Mouse (Mus musculus) liver (tissue): ENCODE results near the gene BC005537.
A peak's percentile ranks its signal among the peaks of the same experiment; 100 is the strongest.

ENCODE experiments used
- DNase-seq: peaks from one replicate; pipeline ENCODE4 v3.0.0-alpha.2; 2020; ENCODE audit warnings: mixed read lengths

The BC005537 gene

DNA sequence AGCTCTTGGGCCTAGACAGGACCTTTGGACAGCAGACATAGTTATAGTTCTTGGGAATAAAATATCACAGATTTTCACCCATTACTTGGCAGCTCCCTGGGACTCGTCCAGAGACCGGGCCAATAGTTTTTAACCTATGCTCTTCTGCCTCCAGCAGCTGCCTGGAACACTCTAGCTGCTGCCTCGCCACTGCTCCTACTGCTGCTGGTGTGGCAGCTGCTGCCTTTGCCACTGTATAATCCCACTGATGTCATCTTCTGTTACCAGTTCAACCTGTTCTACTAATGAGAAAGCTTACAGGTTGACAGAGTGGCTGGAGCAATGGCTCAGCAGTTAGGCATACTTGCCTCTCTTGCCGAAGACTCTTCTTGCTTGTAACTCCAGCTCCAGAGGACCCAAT lies 47.9 kb downstream of the BC005537 start:
- DNase-seq, result no peak

DNA sequence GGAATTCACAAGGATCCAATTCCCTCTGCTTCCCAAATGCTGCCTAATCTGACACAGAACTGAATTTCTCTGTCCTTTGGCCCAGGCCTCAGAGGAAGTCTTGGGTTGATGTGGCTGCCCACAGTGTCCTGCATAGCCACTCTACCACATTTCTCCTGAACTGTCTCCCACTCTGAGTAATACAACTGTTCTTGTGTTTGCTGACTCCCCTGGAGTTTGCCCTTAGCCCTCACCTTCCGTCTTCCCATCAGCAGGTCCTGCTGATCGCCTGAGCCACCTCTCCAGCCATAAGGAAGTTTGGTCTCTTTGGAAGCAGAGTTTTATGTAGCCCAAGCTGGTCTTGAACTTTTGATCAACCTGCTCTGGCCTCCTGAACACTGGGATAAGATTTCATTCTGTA lies 50.5 kb downstream of the BC005537 start:
- no peak for DNase-seq

DNA sequence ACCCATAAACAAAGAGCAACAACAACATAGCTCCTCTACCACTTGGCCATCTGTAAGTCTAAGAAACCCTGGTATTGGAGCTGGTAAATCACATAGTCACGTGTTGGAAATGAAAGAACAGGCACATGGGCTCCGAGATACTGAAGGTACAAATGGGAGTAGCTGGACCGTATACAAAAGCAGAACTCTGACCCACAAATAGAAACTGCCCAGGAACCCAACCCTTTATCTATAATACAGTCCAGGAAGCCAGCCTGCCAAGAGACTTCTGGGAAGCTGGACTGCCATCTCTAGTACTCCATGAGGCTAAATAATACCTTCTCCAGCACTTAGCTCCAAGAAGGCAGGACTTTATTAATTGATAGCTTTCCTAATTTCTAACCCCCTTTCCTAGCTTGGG lies 51.1 kb downstream of the BC005537 start:
- no peak for DNase-seq

DNA sequence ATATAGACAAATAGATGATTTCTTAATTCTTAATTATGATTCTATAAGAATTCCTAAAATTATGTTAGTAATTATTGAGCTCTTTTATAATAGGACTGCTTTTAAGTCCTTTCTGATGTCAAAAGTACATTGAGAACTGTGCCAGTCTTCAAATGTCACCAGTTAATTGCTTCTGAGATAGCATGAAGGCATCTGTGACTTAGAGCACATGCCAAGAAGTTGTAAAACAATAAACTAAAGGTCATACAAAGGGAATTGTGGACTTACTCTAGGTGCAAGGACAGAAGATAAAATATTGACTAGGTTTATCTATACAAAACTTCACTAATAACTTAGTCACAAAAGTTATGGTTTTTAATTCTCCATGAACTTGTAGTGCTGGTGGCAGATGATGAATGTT lies 57.7 kb downstream of the BC005537 start:
- DNase-seq, result no peak

DNA sequence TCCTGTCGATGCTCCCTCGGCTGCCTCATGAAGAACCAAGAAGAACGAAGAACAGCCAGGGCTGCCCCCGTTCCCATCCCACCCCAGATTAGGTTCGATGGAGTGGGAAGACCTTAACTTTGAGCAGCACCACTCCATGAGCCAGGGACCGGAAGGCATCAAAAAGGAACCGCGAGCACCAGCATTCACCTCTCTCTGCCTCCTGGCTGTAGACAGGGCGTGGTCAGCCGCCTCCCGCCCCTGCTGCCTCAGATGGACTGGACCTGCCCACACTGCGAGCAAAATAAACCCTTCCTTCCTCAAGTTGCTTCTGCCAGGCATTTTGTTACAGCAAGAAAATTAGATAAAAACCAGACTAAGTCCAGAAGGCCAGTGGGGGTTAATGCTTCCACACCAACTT lies 59.6 kb downstream of the BC005537 start:
- DNase-seq, result no peak

DNA sequence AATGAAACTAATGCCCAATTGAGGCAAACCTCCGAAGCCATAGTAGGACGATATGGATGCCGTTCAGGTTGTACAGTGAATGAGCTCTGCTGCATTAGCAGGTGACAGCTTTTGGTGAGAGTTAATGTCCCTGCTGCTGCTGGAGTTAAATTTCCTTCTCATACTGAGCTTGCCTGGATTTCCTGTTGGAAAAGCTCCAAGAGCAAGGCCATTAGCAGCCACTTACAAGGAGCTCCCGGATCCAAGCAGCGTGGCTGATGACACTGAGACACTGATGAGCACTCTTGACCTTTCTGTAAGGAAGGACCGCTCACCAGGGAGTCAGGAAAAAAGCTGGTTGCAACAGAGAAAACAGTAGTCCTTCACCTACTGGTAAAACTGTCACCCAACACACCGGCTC lies 60.6 kb downstream of the BC005537 start:
- DNase-seq, result no peak

DNA sequence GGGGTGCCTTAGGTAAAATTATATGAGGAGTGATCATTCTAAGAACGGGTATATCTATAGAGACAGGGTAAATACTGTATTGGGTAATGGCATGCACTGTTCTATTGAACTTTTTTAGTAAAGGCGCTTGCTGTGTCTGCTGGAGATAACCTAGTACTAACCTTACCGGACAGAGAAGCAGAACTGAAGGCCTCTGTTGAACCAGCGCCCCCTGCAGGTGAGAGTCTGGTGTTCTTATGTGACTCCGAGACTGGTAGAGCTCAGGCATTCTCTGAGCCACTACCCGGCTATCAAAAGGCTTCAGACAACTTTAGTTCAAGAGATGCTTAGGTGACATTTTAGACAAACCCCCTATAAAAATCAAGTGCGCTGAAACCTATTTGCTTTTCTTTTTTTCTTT lies 61.1 kb downstream of the BC005537 start:
- DNase-seq, result peak; percentile 78
